Mouse (Mus musculus) ES-Bruce4 (cell line): ENCODE results near the gene Sh3bp4.

Source experiments
- CTCF ChIP-seq: IDR thresholded peaks from one replicate; pipeline ENCODE4 v1.8.1; 2011; ENCODE audit warnings: low read depth, low read length
- POLR2A ChIP-seq: IDR thresholded peaks from one replicate; pipeline ENCODE4 v1.8.1; 2011; ENCODE audit warnings: low read length; ENCODE audit not compliant: insufficient read depth

- TF ChIP-seq CTCF (no peak), POLR2A (no peak)
Measured at GRCm38 (mm10) chr1:89130429-89130828, 60.2 kb downstream of the Sh3bp4 start.
